Mouse (Mus musculus) mesoderm, embryonic 11.5 days (tissue): ENCODE measurements around the gene Rbms2.
A peak's percentile ranks its signal among the peaks of the same experiment; 100 is the strongest.

Experiments used
- DNase-seq: peaks from one replicate; pipeline ENCODE4 v3.0.0-alpha.2; 2012; ENCODE audit warnings: low read depth, low spot score

The Rbms2 gene

DNA sequence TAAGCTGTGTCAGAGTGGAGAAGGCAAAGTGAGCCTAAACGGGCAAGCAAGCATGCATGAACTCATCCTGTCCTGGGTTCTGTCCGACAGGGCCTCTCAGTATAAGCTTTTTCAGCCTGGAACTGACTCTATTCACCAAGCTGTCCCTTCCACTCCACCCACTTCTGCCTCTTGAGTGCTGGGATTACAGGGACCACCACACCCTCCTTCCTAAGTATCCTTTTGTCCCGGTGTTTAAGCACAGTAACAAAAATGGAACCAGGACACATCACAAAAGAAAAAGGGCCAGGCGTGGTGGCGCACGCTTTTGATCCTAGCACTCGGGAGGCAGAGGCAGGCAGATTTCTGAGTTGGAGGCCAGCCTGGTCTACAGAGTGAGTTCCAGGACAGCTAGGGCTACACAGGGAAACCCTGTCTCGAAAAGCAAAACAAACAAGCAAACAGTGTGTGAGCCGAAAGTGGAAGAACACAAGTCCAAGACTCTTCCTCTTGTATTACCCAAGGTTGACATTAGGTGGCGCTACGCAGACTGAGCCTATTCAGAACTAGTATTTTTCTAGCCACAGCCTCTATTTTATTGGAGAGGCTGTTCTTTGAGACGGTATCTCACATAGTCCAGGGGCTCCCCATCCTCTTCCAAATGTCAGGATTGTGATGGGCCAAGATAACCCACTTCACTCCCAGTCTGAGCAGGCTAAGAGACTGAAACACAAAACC, 39.7 kb downstream of the Rbms2 start:
- peak; percentile 61 for DNase-seq

DNA sequence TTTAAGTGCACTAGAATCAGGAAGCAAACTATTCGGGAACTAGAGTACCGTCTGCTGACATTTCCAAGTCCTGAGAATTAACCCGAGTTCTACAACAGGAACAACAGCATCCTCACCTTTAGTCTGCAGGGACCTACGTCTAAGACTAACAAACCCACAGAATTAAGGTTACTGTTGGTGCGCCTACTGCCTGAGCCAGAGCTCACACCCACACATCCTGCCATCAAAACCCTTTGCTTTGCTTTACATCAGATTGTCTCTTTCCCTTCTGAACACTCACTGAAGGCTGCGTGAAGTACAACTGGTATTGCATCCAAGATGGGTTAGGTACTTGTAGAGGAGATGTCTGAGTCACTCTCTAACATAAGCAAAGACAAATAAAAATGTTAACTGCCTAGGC, 44.7 kb downstream of the Rbms2 start:
- no peak for DNase-seq

DNA sequence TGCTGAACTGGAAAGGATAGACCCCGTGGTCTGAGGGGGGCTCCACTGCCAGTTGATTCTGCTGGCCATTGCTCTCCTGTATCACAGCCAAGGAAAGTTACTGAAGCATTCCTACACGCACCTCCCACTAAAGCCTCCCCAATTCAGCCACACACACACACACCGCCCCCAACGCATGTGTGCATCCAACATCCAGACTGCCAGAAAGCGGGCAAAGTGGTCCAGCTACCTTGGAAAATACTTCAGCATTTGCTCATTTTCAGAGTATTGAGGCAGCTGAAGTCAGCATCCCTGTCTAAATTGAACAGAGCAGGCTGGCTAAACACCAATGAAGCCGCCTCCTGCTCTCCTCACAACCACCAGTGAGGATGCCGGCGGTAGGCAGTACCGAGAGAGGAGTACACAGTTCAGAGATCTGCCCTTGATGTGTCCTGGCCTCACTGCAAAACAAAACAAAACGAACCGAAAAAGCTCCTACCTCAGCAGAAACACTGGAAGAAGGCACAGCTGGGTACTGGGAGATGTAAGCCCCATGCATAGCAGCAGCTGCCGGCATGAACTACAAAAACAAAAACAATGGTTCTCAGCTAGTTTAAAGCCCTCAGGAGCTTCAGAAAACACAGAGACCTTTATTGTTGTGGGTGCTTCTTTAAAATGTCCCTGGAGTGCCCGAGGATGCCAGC, 46.3 kb downstream of the Rbms2 start:
- no peak for DNase-seq

DNA sequence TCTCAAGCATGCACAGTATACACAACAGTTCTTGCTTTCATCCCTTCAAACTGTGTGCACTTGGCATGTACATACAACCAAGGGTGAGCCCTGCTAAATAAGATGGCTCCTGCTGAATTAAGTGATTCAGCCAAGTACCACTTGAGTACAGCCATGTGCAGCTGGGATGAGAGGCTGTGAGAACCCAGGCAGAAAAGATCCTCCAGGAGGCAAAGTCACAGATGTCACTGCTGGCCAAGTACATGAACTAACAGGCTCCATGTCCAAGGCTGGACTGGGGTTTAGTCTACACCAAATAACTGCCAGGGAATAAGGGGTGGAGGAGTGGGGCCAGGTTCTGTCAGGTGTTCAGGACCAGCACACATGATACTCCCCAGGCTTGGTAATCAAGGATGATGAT, 48.3 kb downstream of the Rbms2 start:
- no peak for DNase-seq

DNA sequence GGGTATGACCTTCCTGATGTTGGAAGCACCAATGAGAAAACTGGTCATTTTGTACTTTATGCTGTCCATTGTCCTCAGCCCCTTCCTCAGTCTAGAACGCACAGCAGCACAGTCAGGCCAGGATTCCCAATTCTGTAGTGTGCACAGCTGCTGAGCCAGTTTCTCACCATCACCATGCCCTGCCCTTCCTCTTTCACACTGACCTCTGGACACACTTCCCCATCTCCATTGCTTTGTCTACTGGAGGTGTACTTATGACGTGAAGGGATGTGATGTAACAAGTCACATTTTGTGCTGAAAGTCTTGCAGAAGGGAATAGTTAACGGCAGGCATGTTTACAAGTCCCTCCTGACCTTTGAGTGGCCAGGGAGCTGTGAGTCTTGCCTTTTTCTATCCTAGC, 48.8 kb downstream of the Rbms2 start:
- no peak for DNase-seq

DNA sequence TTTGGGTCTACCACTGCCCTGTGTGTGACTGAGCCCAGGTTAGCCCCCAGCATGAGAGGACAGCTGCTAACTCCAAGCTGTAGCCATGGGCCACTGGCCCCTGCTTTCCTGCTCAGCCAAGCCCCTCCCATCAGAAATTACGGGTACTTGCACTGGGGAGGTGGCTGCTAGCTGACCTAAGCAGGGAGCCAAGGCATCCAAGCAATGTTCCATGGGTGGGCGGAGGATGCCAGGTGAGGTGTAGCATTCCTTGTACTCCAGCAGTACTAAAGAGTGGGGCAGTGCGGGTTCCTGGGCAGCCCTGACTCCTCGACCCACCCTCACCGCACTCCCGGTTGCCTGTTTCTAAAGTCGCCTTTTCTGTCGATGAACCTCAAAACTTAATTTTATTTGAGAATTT, 52.0 kb downstream of the Rbms2 start:
- DNase-seq = no peak

DNA sequence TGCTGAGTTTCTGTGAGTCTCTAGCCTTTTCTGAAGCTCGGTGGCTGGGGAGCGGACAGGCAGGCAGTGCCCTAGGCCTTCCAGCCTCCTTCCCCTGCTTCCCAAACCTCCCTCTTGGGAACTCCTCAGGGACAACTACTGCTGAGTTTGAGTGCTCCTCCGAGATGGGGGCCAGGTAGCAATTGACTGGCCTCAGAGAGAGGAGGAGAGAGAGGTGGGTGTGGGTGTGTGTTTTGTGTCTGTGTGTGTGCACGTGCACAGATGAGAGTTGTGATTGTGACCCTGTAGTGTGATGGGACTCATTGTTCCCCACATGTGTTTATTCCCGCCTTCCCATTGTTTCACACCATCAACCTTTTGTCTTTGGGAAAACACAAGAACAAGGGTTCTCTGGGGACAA, 52.6 kb downstream of the Rbms2 start:
- no peak for DNase-seq

DNA sequence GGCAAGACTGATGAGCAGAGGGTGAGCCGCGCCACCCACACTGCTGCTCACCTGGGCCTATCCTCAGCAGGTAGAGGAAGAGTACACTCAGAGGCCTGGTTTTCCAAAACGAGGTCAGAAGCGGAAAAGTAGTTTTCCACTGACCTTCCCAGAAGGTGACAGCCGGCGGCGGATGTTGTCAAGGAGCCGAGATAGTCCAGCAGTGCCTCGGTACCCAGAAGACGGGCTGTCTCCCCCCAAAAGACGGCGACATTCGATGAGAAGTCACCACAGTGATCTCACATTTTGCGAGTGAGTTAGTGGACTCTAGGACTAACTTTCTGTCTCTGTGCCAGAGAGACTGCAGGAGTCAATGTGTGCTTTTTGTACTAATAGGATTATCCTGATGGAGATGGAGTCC, 54.1 kb downstream of the Rbms2 start:
- no peak for DNase-seq

DNA sequence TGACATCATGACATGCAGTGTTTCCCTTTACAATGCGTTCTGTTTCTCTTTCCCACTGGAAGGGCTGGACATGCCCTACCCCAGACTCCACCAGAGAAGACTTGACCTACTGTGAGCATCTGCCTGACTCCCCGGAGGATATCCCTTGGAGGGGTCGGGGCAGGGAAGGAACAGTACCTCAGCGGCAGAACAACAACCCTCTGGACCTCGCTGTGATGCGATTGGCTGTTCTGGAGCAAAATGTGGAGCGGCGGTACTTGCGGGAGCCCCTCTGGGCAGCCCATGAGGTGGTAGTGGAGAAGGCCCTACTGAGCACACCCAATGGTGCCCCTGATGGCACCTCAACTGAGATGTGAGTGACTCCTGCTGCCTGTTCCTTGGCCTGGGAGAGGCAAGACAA, 55.3 kb downstream of the Rbms2 start:
- no peak for DNase-seq

DNA sequence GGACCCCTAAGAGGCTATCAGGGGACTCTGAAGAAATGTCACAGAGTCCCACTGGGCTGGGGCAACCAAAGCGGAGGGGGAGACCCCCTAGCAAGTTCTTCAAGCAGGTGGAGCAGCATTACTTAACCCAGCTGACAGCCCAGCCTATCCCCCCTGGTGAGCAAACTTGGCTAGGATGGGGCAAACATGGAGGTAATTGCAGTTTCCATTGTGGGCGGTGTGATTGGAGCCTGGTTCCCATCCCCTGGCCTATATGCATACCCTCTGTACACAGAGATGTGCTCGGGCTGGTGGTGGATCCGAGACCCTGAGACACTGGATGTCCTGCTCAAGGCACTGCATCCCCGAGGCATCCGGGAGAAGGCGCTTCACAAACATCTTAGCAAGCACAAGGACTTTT, 56.3 kb downstream of the Rbms2 start:
- DNase-seq = no peak

DNA sequence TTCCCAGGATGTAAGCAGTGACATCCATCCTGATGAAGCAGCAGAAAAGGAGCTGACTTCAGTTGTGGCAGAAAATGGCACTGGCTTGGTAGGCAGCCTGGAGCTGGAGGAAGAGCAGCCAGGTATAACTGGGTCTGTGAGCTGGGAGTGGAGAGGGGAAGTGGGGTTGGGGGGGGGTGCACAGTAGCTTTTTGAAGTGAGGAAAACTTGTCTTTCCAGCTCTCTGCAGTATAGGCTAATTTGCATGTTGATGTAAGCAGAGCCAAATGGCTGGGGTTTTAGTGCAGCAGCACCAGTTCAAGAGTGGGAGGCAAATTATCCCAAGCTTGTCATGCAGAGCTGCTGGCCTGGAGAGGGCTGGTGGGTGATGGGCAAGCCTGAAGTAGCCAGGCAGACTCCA, 68.9 kb downstream of the Rbms2 start:
- no peak for DNase-seq

DNA sequence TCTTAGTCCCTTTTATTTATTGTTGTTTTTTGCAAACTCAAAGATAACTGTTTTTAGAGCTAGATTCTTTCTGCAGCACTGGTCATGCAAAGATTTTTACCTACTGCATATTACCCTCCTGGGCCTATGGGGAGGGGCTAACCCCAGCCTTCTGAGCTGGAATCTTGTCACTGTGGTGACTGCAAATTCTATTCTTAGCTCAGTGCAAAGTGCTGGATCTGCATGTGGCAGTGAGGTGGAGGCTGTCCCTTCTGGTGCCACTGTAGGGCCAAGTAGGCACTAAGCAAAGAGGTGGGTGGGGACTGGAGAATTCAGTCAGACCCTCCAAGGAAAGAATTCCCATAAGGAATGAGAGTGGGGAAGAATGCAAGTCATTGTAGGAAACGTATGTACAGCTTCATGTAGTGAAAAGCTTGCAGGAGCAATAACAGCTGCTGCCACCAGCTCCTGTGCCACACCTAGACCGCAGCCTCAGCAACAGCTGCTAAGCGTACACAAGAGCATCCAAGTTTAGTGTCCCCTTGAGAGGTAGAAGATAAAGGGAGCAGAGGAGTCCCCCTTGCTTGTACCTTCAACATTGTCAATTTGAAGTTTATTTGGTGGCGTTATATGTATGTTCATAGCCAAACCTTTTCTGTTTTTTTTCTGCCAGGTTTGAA, 69.9 kb downstream of the Rbms2 start:
- no peak for DNase-seq

DNA sequence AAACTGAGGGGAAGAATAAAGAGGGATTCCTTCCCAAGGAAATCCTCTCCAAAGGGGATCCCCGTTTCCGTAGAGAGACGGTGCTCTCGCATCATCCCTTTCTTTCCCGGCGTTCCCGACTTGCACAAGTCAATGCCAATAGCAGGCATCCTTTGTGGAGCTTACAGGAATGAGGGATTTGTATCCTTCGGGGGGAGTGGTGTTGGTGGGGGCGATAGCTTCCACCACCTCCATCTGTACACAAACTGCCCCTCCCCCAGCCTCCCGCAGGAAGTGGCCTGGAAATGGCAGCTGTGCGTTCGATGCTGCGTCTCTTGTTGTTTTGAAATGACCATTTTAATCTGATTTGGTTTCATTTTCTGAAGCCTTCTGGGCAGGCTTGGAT, 82.5 kb downstream of the Rbms2 start:
- DNase-seq = peak; percentile 47

DNA sequence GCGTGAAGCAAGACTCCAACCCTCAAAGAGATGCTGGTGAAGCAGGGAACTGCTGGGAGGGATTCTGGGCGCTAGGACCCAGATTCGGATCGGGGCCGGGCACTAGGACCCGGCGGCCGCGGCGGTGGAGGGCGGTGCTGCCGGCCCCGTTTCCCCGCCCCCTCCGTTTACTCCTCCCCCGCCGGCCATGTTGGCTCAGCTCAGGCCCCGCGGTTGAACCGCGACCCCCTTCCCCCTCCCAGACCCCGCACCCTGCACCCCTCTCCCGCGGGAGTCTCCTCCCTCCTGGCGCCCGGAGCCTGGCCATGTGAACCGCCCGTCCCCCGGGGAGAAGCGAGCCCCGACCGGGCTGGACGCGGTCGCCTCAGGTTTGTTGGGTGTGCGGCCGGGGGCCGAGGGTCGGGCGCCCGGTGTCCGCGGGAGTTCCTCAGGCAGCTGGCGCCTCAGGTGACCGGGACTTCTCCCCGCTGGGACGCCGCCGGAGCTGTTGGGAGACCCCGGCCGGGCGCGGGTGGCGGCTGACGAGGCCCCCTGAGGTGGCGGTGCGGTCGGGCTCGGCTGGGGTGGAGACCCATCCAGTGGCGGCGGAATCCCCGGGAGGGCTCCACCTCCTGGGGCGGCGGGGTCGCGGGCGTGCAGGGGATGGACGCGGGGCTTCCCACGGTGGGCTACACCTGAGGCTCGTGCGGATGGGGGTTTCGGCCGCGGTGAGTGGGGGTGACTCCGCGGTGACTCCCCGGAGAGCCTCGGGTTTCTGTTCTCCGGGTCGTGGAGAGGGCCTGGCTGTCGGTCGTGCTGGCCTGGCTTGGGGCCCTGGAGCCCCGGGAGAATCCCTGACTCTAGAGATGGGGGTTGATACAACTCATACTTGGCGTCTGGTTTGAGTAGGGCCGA, 83.2 kb downstream of the Rbms2 start:
- DNase-seq = peak; percentile 92

DNA sequence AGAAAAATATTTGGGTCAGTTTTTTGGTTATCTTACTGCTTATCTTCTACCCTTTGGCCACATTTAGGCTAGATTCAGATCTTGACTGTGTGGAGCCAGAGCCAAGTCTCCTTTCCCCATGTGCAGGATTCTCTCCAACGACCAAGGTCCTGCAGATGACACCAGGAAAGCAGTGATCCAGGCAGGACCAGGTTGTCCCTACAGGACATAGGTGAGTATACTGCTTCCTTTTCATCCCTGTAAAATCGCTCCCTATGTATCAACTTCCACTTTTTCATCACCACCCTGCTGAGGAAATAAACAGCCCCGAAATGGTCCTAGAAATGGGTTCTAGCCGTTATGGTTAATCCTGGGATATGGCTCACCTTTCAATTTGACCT, 83.8 kb downstream of the Rbms2 start:
- DNase-seq = no peak

DNA sequence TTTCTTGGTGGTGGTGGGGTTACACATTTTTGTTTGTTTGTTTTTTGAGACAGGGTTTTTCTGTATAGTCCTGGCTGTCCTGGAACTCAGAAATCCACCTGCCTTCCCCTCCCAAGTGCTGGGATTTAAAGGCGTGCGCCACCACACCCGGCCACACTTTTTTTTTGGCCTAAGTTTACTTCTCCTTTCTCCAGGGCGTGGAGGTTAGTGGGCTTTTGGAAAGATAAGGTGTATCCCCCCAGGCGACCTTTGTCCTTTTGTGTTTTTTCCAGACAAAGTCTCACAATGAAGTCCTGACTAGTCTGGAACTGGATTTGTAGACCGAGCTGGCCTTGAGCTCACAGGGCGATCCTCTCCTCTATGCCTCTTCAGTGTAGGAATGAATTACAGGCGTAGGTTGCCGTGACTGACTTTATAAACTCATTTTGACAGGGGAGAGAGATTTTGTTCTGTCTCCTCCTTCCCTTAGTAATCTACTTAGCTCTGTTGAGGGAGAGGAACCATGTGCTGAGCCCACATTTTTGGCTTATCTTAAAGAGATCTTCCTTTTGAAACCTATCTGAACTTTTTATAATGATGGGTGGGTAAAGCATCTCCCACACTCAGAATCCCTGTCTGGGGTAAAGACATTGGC, 85.0 kb downstream of the Rbms2 start:
- DNase-seq = no peak

DNA sequence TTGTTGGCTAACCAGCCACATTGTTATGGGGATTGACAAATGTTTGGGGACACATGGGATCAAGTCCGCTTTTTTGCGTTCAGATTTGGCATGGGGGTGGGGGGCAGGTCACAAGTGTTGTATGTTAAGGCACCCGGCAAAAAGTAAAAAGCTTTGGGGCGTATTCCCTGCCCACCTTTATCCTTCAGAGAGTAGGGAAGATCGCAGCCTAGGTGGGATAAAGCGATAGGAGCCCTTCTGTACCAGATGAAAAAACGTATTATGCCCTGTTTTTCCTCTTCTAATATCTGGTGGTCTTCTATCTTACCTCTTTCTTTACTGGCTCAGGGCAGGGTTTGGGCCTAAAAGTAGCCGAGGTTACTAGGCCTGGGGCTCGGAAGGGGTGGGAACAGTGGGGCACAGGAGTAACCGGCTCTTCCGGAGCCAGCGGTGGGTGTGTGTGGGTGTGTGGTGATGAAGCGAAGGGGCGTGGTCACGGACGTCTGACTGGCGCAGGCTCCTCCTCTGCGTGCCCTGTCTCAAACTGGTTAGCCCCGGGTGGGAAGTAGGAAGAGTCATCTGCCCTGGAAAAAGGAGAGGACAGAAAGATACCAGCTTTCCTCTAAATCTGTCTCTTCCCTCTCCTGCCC, 85.6 kb downstream of the Rbms2 start:
- peak; percentile 87 for DNase-seq

DNA sequence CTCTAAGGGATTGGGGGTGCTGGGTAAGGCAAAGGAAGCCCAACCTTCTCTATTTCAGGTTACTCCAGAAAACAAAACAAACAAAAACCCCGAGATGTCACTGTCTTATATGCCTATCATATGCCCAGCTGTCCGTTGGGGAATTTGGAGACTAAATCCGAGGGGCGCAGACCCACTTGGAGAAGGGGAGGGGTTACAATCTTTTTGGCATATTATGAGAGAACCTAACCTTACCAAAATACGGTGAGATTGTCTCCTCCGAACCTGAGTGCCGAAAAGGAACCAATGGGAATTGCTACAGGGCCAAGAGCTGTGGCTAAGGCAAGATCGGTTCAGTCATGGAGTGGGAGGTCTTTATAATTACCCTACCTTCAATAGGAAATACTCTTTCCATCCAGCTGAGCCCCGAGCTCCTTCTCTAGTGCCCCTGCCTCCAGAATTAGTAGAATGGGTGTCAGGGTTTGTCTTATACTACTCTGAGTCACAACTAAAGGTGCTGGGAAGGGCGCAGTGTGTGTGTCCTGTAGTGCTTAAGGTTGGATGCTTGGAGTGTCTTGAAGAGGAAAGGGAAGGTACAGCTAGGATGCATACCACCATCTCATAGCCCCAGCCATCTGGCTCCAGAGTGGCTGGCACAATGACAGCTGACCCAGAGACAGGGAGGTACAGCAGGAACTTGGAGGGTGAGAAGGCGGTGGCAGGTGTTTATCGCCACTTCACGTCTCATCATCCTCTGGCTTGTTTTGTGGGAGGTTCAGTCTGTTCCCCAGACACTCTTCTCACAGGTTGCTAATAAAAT, 86.4 kb downstream of the Rbms2 start:
- no peak for DNase-seq

DNA sequence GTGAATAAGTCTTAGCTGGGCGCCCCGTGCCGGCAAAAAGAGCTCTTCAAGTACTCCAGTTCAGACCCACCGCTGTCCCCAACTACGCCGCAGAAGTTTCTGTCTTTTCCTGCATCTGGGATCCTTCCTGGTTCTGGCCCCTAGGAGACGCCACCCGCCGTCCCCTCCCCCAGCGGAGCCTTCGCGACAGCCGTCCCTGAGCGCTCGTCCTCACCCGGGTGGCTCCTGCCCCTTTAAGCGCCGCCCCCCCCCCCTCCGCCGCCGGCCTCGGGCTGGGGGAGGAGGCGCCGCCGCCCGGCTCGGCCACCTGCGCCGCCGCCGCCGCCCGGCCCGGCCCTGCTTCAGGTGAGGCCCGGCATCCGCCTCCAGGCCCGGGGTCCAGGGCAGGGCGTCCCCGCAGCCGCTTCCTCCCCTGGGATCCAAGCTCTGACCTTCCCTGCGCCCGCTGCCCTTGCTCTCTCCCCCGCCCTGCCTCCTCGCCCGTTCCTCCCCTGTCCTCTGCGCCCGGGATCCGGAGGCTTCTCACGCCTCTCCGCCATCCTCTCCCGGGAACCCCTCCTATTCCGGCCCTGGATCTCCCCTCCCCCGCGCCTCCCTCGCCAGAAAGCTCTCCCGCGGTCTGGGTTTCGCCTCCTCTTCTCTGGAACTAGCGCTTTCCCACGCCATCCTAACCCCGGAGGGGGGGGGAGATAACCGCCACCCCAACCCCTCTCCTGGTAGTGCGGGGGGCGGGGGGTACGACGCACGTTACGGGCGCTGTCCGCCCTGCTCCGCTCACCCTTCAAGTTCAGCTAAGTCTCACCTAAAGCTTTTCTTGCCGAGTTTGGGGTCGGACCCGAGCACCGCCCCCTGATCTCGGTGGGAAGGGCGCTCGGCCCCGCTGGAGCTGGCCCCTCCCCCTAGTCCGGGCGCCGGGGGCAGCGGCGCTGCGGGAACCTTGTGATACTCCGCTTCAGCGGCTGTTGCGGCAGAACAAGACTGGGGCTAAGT, 87.3 kb downstream of the Rbms2 start:
- DNase-seq = peak; percentile 80
